Mouse (Mus musculus): ENCODE data around the gene Igsf11.
"Not testable (repeated sequence)": the region's sequence is repeated elsewhere in the genome, so short reads cannot be mapped to it uniquely, and the experiment has no call there.

The Igsf11 gene

DNA sequence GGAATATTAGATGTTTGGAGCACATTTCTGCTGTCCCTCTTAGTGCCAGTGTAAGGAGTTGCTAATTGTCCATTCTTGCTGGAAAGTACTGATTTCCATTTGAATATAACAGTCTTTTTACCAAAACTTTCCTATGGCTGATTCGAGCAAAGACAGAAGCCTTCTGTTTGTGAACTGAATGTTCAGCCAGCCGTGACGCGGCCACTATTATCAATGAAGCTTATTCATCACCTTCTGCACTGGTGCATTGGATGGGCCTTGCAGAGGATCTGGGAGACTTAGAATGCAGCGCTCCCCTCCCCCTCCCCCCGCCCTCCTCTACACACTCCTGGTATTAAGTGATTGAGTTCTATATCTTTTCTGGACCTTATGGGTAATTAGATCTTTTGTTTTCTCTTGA lies 48.8 kb downstream of the Igsf11 start:
- DNase-seq: no peak

GRCm38 (mm10) chr16:38943706-38944550 lies 51.5 kb downstream of the Igsf11 start:
- no peak for DNase-seq

DNA sequence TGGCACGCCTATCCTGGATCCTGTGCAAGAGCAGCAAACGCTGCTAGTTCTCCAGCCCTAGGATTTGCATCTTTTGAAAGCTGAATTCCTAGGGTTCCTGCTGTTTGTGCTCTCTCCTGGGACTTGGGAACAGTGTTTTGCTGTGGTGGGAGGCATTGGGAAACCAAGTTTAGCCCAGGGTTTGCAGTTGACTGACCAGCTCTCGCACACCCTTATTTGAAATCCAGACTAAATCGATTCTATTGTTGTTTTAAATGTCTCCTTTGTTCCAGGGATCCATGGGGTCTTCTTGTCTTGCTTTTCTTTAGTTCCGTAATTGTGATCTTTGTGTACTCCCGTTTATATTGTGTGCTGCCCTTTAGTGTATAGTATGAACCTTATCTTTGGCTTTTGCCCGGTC lies 52.6 kb downstream of the Igsf11 start:
- DNase-seq: no peak

- DNase-seq: peak; percentile 61 to 72
These were observed 53.1 kb downstream of the Igsf11 start for GRCm38 (mm10) chr16:38945581-38945981.

GRCm38 (mm10) chr16:38946453-38946852 lies 54.0 kb downstream of the Igsf11 start:
- peak; percentile 24 to 48 for DNase-seq

GRCm38 (mm10) chr16:38947141-38947879 lies 54.8 kb downstream of the Igsf11 start:
- DNase-seq: peak in 1 of 2 experiments; percentile 8

- no peak for DNase-seq
These were observed 56.0 kb downstream of the Igsf11 start for GRCm38 (mm10) chr16:38948441-38948840.

DNA sequence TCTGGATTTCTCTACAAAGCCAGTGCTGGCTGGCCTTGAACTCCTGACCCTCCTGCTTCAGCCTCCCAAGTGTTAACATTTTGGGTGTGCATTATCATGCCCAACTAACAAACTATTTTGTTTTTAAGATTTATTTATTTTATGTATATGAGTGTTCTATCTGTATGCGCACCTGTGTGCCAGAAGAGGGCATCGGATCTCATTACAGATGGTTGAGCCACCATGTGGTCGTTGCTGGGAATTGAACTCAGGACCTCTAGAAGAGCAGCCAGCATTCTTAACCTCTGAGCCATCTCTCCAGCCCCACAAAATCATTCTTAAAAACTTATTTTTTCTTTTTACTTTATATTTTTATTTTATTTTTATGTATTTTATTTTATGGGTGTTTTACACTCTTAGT lies 60.4 kb downstream of the Igsf11 start:
- DNase-seq: no peak

DNA sequence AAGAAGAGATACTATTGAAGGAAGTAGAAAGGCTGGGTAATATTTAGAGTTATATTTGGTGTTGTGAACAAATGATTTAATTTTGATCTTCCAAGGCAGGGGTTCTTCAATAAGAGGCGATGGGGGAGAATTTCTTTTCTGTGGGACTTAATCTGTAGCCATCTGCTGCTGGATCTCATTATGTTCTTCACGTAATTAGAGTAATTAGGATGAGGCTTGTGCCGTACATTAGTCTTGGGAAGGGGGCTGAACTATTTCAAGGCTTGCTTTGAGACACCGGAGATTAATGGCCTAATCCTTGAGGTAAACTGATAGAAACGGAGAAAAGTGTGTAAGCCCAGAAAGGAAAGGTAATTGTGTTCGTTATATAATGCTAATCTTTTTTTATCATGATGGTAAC lies 61.4 kb downstream of the Igsf11 start:
- DNase-seq: no peak

DNA sequence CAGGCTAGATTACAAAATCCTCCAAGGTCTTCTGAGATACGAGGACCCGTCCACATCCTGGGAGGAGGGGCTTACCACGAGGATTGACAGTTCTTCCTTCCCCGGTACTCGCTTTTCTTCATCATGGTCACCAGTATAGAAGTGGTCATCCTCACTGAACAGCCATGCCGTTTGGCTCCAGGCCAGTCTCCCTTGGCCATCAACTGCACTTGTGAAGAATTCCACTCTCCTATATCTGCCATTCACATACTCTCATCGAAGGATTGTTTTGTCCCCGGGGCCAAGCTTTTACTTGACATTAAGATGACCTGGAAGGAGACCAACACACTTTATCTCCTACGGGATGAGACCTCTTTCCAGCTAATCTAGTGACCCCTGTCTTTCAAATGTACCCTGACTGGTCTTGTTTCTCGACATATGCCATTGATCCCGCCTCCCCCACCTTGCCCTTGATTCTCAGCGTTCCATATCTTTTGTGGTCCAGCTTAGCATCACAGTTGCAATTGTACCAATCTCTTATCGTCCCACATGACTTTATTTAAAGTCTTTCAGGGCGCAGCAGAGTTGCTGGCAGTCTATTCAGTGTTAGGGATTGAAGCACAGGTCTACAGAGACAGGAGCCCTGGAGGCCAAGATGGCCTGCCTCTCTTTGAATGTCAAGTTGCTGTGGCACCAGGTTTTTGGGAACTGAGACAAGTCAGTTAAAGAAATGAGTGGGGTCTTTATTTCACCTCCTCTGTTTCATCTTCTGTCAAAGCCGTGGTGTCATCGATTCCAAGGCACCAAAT lies 62.2 kb downstream of the Igsf11 start:
- no peak for DNase-seq

DNA sequence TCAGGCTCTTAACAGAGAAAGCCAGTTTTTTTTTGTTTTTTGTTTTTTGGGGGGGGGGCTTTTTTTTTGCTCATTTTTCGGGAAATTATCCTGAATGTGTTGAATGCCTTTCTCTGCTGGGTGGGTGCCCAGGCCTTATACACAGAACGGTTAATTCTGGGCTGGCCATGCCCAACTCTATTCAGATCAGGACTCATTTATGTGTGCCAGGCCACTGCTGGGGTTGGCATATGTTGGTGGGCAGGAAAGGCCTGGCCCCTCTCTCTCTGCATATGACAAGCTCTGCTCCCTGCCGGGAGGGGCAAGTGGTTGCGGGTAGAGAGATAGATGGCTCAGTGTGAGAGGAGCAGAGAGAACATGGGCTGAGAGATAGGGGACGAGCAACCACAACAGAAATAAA lies 62.8 kb downstream of the Igsf11 start:
- no peak for DNase-seq

DNA sequence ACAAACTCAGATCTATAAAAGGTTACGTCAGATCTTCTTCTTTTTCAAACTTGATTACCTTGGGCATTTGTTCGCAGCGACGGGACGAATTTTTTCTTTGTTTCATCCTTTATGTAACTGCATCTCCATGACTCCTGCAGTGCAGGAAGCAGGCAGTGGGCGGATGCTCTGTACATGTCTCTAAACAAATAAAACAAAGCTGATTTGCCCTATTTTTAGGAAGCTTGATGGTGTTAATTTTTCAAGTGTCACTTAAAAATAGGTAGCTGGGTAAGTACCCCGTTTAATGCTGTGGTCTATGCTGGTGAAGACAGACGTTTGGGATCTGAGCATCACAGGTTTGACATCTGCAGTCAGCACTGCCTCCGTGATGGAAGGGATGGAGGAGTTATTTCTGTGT lies 66.3 kb downstream of the Igsf11 start:
- no peak for DNase-seq

DNA sequence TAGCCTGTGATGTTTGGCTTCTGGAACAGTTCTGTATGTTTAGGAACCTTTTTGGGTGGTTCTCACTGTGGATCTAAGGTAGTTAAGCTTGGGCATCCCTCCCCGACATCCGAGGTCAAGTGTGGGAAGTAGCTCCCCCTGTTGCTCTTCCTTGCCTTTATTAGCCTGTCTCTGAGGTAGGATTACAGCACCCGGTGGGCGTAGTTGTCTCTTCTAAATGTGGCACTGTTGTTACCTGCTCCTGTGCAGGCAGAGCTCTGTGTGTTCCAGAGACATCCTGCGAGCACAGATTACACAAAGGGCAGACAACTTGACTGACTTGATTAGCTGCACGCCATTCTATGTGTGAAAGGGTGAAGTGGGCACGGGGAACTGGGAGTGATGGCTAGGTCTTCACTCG lies 68.1 kb downstream of the Igsf11 start:
- no peak for DNase-seq

DNA sequence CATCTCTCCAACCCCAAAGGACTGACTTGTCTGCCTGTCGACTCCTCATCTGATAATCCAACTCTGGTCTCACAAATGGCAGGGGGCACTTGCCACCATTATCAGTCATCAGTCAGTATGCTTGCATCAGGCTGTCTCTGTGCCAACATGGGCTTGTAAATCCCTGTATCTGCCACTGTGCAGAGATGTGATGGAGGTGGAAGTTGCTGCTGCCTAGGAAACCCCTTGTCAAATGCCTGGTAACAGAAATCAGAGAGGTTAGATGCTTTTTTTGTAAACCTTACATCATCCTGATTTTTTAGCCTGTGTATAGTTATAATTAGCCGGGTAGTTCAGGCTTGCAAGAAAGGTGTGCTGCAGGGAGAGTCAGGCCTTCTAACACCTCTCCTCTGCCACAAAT lies 69.4 kb downstream of the Igsf11 start:
- no peak for DNase-seq

- no peak for DNase-seq
These were observed 70.2 kb downstream of the Igsf11 start for GRCm38 (mm10) chr16:38962695-38963094.

DNA sequence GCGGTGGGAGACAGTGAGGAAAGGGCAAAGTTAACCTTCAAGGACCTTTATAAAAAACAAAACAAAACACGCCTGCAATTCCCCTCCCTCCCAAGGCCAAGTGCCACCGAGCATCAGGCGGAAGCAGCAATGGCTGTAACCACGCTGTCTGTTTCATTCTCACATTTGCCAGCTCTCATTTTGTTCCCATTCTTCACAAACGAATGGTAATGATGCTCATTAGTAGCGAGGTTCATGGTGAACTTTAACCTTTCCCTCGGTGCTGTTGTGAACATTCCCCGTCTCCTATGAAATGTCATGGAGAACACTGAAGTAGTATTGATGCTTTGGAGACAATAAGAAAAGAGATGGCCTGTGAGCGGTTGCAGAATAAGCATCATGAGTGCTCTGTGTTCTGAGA lies 74.6 kb downstream of the Igsf11 start:
- DNase-seq: no peak

DNA sequence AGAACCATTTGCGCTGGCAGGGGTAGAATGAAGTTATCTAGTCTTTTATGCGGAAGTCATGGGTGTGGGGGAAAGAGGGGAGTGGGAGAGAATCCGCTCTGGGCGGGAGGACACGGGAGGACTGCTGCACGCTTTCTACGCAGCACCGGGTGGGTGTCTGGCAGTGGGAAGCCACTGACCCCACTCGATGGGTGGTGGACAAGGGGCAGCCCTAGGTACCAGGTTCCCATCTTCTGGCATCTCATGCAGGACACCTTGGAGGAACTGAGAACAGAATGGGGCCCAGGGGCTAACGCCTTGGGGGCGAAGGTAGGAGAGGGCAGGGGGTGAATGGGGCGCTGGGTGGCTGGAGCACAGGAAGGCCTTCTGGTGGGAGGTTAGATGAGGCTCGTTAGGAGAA lies 83.7 kb downstream of the Igsf11 start:
- no peak for DNase-seq

DNA sequence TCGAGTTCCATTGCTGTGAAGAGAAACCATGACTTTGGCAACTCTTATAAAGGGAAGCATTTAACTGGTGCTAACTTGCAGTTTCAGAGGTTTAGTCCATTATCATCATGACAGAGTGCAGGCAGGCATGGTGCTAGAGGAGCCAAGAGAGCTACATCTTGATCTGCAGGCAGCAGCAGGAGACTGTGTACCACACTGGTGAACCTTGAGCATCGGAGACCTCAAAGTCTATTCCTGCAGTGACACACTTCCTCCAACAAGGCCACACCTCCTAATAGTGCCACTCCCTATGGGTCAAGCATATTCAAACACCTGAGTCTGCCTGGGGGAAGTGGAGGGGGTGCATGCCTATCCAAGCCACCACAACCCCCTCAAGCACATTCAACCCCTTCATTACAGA lies 86.1 kb downstream of the Igsf11 start:
- DNase-seq: no peak

- DNase-seq: no peak
These were observed 88.1 kb downstream of the Igsf11 start for GRCm38 (mm10) chr16:38980546-38980945.

DNA sequence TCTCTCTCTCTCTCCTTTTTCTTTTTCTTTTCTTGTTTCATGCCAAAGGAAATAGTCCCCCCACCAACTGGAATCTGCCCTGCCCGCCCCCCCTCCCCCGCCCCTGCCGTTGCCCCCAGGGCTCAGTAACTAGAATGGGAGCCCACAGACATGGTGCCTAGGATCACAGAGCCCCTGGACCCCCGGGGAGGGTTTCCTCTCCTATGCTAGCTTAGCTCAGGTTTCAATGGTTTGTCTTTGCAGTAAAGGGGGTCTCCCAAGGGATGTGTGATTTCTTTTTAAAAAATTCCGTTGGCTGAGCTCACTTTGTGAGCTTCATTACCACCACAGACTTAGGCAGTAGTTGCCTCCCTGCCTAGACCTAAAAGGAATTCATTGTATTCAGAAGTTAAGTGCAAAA lies 89.6 kb downstream of the Igsf11 start:
- no peak for DNase-seq

DNA sequence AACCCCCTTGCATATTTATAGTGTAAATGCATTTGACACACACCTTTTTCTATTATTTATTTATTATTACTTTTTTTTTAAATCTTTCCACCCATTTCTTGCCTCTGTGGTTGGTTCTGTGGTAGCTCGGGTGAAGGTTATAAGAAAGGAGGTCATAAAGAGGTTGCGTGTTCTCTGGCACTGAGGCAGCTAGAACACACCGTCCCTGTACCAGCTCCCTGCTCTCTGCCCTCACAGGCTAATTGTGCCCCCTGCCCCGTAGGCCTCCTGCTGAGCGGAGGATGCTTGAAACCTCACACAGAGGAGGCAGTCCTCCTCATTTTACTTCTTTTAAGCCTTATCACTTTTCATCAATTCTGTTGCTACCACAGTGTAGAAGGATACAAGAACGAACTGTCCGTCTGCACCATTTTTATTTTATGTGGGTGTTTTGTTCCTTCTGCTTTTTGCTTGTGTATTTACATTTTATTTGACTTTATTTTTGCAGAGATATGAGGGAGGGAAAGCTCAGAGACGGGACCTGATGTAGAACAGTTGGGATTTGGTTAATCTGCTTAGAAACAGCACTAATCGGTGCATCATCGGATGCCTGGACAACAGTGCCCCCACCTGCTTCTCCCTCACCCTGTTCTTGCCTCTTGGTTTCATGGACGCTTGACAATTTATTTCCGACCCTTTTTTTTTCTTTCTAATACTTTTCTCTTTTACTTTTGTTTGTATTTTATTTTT lies 90.2 kb downstream of the Igsf11 start:
- no peak for DNase-seq

DNA sequence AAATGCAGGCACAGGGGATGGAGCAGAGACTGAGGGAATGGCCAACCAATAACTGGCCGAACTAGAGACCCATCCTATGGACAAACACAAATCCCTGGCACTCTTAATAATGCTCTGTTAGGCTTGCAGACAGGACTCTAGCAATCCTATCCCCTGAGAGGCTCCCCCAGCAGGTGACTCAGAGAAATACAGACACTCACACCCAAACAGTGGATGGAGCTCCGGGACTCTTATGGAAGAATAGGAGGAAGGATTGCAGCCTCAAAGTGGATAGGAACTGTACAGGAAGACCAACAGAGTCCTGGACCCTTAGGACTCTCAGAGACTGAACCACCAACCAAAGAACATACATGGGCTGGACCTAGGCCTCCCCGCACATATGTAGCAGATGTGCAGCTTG lies 91.4 kb downstream of the Igsf11 start:
- DNase-seq: not testable (repeated sequence)

GRCm38 (mm10) chr16:38985411-38985810 lies 92.9 kb downstream of the Igsf11 start:
- DNase-seq: no peak

Data from kidney, postnatal 4 days (tissue).